Mouse (Mus musculus): ENCODE measurements at regions not wholly inside any gene's neighbourhood (a gene's known extent, or its start where the extent isn't known, plus 50 kb on each side); places are given as distances from the start of the nearest gene placed in this dataset.

DNA sequence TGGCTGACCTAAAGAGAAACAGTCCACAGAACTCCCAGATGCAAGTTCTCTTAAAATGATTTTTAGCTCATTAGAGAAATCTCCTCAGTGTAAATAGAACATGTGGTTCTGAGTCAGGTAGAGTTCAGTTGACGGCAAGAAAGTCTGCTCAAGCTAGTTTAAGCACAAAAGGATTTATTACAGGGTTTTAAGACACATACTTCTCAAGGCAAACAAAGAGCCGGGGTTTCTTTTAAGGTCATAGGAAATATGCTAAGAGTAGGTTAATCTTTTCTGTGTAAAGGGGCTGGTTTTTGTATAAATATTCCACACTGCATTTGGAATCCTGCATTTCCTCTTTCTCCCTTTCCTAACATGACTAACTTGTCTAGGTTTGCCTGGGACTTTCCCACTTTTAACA lies 206.9 kb upstream of the Hand2 start:
- H3K27ac ChIP-seq (replicated peaks; ENCODE audit: insufficient read depth, low read depth, low read length): no peak overlapping the region
- H3K4me1 ChIP-seq (ENCODE audit: control insufficient read depth, insufficient read depth, low read length): no peaks in the 10 kb centered on the region
- no peaks in the 10 kb centered on the region for H3K36me3 ChIP-seq (ENCODE audit: control insufficient read depth, insufficient read depth, low read length)
- no peak overlapping the region for H3K4me3 ChIP-seq (ENCODE audit: insufficient read depth, low read depth, low read length)
- no peak for DNase-seq (ENCODE audit: extremely low read depth, low read depth, low spot score)
- no peaks in the 10 kb centered on the region for H3K27me3 ChIP-seq (ENCODE audit: control insufficient read depth, insufficient read depth, low read length)
- no peaks in the 10 kb centered on the region for H3K79me2 ChIP-seq (ENCODE audit: control insufficient read depth, insufficient read depth, low read length)
- no peak overlapping the region for H3K9ac ChIP-seq (ENCODE audit: low read depth, low read length)
- 79% methylated on average over 2 of the region's 2 CpGs for WGBS
- TF ChIP-seq CTCF (IDR thresholded peaks at IDR 0.05; ENCODE audit: low read depth, low read length) (no peak), POLR2A (IDR thresholded peaks at IDR 0.05; ENCODE audit: extremely low read depth, insufficient read depth, low read length) (no peak)

DNA sequence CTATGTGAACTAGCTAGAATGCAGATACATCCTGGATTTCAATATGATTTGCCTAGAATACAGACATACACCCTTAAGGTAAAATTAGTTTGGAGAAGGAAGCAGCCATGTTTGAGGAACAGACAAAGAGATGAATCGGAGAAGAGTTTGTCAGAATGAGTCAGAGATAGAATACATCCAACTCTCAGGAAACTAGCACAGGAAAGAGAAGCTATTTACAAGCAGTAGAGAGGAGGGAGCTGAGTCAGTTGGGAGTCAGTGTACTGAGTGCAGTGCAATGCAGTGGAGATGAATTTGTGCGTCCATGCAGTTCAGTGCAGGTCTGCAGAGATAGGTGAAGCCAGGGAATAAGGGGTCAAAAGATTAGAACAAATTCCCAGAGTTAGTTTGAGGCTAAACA lies 205.5 kb upstream of the Hand2 start:
- no peak overlapping the region for H3K9ac ChIP-seq (ENCODE audit: low read depth, low read length)
- H3K4me3 ChIP-seq (ENCODE audit: insufficient read depth, low read depth, low read length): no peak overlapping the region
- H3K4me1 ChIP-seq (ENCODE audit: control insufficient read depth, insufficient read depth, low read length): no peaks in the 10 kb centered on the region
- no peak overlapping the region for H3K27ac ChIP-seq (replicated peaks; ENCODE audit: insufficient read depth, low read depth, low read length)
- WGBS: 90% methylated on average over 2 of the region's 2 CpGs
- no peaks in the 10 kb centered on the region for H3K36me3 ChIP-seq (ENCODE audit: control insufficient read depth, insufficient read depth, low read length)
- no peak for DNase-seq (ENCODE audit: extremely low read depth, low read depth, low spot score)
- H3K79me2 ChIP-seq (ENCODE audit: control insufficient read depth, insufficient read depth, low read length): no peaks in the 10 kb centered on the region
- TF ChIP-seq POLR2A (IDR thresholded peaks at IDR 0.05; ENCODE audit: extremely low read depth, insufficient read depth, low read length): no peak
- no peak for TF ChIP-seq CTCF (IDR thresholded peaks at IDR 0.05; ENCODE audit: low read depth, low read length)
- H3K27me3 ChIP-seq (ENCODE audit: control insufficient read depth, insufficient read depth, low read length): no peaks in the 10 kb centered on the region

DNA sequence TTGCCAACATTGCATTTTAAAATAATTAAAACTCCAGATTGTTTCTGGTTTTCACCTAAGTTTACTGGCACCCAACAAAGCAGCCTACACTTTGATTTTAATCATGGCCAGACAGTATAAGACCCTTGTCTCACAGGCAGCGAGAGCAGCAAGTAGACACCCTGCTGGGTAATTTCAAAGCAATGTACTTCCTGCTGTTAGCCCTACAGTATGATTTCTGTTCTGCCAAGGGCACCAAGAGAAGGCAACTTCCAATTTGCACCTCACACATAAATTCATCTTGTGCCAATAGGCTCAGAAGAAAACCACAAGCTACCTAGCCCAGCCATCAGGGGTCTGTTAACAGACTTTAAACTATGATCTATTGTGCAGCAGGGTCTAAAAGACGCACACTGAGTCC lies 186.7 kb upstream of the Hand2 start:
- 48% methylated on average over 2 of the region's 2 CpGs for WGBS
- H3K4me1 ChIP-seq (ENCODE audit: control insufficient read depth, insufficient read depth, low read length): no peaks in the 10 kb centered on the region
- H3K79me2 ChIP-seq (ENCODE audit: control insufficient read depth, insufficient read depth, low read length): no peaks in the 10 kb centered on the region
- no peaks in the 10 kb centered on the region for H3K27me3 ChIP-seq (ENCODE audit: control insufficient read depth, insufficient read depth, low read length)
- no peak overlapping the region for H3K9ac ChIP-seq (ENCODE audit: low read depth, low read length)
- H3K36me3 ChIP-seq (ENCODE audit: control insufficient read depth, insufficient read depth, low read length): no peaks in the 10 kb centered on the region
- TF ChIP-seq CTCF (IDR thresholded peaks at IDR 0.05; ENCODE audit: low read depth, low read length) (no peak), POLR2A (IDR thresholded peaks at IDR 0.05; ENCODE audit: extremely low read depth, insufficient read depth, low read length) (no peak)
- no peak for DNase-seq (ENCODE audit: extremely low read depth, low read depth, low spot score)
- no peak overlapping the region for H3K4me3 ChIP-seq (ENCODE audit: insufficient read depth, low read depth, low read length)
- H3K27ac ChIP-seq (replicated peaks; ENCODE audit: insufficient read depth, low read depth, low read length): no peak overlapping the region

DNA sequence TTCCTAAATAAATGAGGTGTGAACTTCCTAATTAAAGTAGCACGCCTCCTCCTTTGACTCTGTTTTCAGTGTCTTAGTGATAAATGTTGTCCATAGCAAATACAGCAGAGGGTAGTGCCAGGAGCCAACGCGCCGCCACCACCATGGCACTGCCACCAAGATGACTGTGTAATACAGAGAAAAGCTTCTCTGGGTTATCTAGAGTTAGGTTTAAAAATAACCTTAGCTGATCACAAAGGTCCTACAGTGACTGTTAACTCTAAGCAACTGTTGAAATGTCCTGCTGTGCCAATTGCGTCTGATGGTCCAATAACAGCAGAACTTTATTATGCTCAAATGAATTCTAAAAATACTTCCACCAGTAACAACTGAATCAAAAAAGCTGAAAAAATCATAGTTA lies 186.1 kb upstream of the Hand2 start:
- H3K36me3 ChIP-seq (ENCODE audit: control insufficient read depth, insufficient read depth, low read length): no peaks in the 10 kb centered on the region
- no peak overlapping the region for H3K4me3 ChIP-seq (ENCODE audit: insufficient read depth, low read depth, low read length)
- H3K9ac ChIP-seq (ENCODE audit: low read depth, low read length): no peak overlapping the region
- H3K27ac ChIP-seq (replicated peaks; ENCODE audit: insufficient read depth, low read depth, low read length): no peak overlapping the region
- no peaks in the 10 kb centered on the region for H3K27me3 ChIP-seq (ENCODE audit: control insufficient read depth, insufficient read depth, low read length)
- WGBS: 83% methylated on average over 5 of the region's 5 CpGs
- no peak for DNase-seq (ENCODE audit: extremely low read depth, low read depth, low spot score)
- H3K4me1 ChIP-seq (ENCODE audit: control insufficient read depth, insufficient read depth, low read length): no peaks in the 10 kb centered on the region
- H3K79me2 ChIP-seq (ENCODE audit: control insufficient read depth, insufficient read depth, low read length): no peaks in the 10 kb centered on the region
- TF ChIP-seq CTCF (IDR thresholded peaks at IDR 0.05; ENCODE audit: low read depth, low read length): no peak
- TF ChIP-seq POLR2A (IDR thresholded peaks at IDR 0.05; ENCODE audit: extremely low read depth, insufficient read depth, low read length): no peak

DNA sequence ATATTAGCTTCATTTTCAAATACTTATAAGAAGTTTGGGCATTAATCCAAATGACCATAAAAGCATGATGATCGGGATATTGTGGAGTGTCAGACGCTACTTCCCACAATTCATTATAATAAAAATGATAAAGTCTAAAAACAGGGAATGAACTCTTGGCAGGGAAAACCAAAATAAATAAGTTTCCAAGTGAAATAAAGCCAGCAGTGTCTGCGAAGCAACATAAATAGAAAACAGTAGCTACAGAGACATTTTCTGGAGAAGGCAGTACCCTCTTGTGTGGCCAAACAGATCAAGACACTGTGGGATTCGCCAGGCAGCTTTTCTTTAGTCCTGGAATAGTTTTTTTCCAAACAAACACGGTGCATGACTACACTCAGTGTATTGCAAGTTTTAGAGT lies 172.7 kb upstream of the Hand2 start:
- Histone ChIP-seq H3K4me1 (ENCODE audit: control insufficient read depth, insufficient read depth, low read length) (no peaks in the 10 kb centered on the region), H3K9ac (ENCODE audit: low read depth, low read length) (no peak overlapping the region), H3K79me2 (ENCODE audit: control insufficient read depth, insufficient read depth, low read length) (no peaks in the 10 kb centered on the region), H3K27me3 (ENCODE audit: control insufficient read depth, insufficient read depth, low read length) (no peaks in the 10 kb centered on the region), H3K36me3 (ENCODE audit: control insufficient read depth, insufficient read depth, low read length) (no peaks in the 10 kb centered on the region), H3K27ac (replicated peaks; ENCODE audit: insufficient read depth, low read depth, low read length) (no peak overlapping the region), H3K4me3 (ENCODE audit: insufficient read depth, low read depth, low read length) (no peak overlapping the region)
- 72% methylated on average over 5 of the region's 5 CpGs for WGBS
- TF ChIP-seq CTCF (IDR thresholded peaks at IDR 0.05; ENCODE audit: low read depth, low read length) (no peak), POLR2A (IDR thresholded peaks at IDR 0.05; ENCODE audit: extremely low read depth, insufficient read depth, low read length) (no peak)
- DNase-seq (ENCODE audit: extremely low read depth, low read depth, low spot score): peak; percentile 46

DNA sequence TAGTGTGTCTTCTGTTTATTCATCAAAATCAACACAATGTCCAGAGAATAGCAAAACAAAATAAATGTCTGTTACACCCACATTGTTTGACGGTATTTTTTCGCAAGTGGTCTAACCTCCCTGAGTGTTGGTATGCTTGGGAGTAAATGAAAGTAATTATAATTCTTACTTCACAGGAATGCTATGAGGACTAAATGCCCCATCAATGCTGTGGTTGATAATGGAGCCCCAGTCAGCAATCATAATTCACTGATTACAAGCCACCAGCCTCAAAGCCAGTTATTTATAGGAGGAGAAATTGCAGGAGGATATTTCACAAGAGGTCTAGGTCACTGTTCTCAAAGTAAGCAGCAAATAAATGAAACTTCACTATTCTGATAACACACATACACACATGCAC lies 129.6 kb upstream of the Hand2 start:
- Histone ChIP-seq H3K27ac (replicated peaks; ENCODE audit: insufficient read depth, low read depth, low read length) (no peak overlapping the region), H3K36me3 (ENCODE audit: control insufficient read depth, insufficient read depth, low read length) (no peaks in the 10 kb centered on the region), H3K79me2 (ENCODE audit: control insufficient read depth, insufficient read depth, low read length) (no peaks in the 10 kb centered on the region), H3K9ac (ENCODE audit: low read depth, low read length) (no peak overlapping the region), H3K4me1 (ENCODE audit: control insufficient read depth, insufficient read depth, low read length) (no peaks in the 10 kb centered on the region), H3K27me3 (ENCODE audit: control insufficient read depth, insufficient read depth, low read length) (no peaks in the 10 kb centered on the region), H3K4me3 (ENCODE audit: insufficient read depth, low read depth, low read length) (no peak overlapping the region)
- no peak for TF ChIP-seq POLR2A (IDR thresholded peaks at IDR 0.05; ENCODE audit: extremely low read depth, insufficient read depth, low read length)
- TF ChIP-seq CTCF (IDR thresholded peaks at IDR 0.05; ENCODE audit: low read depth, low read length): no peak
- WGBS: 90% methylated on average over 2 of the region's 2 CpGs
- DNase-seq (ENCODE audit: extremely low read depth, low read depth, low spot score): no peak
